Mouse (Mus musculus) neural tube, postnatal 0 days (tissue): Measurements from ENCODE around the gene Fcna. TPM values are rescaled to one million over a fixed set of nuclear protein-coding genes. Genes with fewer than 3 reads are reported as not detected.

Experiments
- polyA plus RNA-seq: library from polyadenylated mRNA; unstranded; fragments of >200 nt; fragmentation: Nextera tagmentation; extraction: Ambion mirVana; gene quantifications from 2 replicates; pipeline ENCODE4 v1.2.1, GENCODE M21; 2015

The Fcna gene
- 13.4 and 13.6 TPM in 2 replicates for polyA plus RNA-seq

DNA sequence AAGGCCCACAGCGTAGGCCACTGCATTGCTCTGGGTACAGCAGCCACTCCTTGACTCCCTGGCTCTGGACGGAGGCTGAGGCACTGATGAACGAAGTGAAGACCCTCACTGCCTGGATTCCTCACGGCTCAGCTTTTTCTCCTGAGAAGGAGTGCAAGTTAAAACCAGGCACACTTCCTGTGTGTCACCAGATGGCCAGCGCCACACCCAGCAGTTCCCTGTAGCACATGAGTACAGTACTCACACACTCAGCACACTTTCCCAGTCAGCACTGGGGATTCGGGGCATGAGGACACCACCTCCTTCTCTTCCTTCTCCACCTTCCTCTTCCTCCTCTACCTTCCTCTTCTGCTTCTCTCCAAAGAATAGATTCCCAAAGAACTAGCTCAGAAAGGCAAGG, at the start of gene Fcna:
Gene Fcna, minus strand, starts transcription at position 220 of the 400 bp plus-strand sequence.

DNA sequence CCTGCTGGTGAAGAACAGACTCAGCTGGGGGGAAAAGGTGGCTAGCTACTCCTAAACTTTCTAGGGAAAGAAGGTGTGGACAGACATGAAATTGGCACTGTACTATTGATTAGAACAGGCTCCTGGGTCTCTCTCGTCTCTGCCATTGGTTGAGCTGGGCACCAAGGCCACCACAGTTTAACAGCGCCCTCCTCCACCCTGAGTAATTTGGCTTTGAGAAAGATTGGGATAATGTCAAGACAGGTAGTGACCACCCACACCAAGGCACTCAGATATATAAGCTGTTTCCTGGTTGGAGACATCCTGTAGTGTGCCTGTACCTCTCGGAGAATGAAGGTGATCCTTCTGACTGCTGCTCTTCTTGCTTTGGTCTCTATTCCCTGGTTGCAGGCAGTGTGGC, 48.7 kb upstream of the Fcna start, which contains the start of gene Lcn6:
Gene Lcn6, plus strand, starts transcription at position 301 of the 400 bp plus-strand sequence.

DNA sequence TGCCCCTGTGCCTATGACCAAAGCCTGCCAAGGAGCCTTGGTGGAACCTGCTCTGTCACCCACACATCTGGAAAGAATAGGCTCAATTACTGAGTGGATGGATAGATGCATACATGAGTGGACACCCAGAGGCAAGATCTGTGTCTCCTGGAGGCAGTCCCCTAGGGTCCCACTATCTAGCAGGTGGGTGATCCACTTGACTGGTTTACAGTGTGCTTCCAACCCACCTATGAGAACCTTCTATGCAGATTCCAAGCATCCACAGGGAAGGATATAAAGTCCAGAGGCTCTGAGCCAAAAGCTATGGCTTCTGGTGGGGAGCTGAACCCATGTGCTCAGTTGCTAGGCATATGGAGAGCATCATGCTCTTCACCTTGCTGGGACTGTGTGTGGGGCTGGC, 29.8 kb upstream of the Fcna start, which contains the start of gene Lcn5:
Gene Lcn5, plus strand, starts transcription at position 301 of the 400 bp plus-strand sequence.

DNA sequence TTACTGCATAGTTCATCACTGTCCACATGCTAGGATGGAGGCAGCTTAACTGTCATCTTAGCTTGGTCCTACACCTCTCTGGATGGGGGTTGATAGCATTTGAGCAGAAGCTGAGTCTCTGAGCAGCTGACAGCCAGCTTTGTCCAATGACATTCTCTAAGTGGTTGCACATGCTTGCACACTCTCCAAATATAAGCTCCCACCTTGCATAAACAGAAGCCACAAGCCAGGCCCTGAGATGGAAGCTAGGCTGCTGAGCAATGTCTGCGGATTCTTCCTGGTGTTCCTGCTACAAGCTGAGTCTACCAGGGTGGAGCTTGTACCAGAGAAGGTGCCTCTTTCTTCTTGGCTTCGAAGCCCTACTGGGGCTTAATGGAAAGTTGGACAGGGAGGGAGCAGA, 25.1 kb upstream of the Fcna start, which contains the start of gene Lcn8:
Gene Lcn8, plus strand, starts transcription at position 219 of the 400 bp plus-strand sequence.

DNA sequence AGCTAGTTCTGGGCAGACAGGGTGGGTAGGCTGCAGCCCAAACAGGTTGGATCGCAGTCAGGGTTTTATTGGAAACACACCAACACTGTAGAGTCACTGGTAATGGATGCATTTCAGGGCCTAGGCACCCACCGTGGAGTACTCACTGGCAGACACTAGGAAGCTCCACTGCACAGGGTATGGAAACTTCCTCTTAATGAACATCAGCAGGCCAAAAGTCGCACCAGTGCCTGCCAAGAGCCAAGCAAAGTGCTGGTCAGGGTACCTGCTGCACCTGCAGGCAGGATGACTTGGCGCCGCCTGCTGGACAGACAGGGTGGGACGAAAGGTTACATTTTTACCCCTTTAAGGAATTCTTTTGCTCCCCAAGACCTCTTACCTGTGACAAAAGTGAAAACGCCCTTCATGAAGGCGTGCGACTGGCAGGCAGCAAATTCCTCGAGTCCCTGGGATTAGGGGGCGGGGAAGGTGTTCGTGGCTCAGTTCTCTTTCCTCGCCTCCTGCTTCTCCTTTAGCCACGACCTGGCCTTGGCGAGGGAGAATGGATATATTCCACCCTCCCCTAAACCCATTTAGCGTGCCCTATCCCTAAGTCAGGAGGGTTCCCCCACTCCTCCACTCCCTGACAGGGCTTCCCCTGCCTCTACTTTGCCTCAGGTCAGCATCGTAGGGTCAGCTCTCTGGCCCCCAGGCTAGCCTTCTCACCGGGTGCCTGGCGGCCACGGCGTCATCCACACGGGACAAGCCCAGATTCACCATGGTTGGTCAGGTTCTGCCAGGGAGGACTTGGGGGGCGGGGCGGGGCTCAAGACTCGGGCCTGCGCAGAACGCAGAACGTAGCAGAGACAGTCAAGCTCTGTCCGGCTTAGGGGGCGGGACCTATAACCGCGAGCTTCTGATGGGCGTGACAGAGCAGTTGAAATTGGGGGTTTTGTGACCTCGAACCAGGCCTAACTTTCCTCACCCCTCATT, 6.3 kb downstream of the Fcna start, which contains the start of gene Tmem141:
Gene Tmem141, minus strand, starts transcription at position 777 of the 972 bp plus-strand sequence.

DNA sequence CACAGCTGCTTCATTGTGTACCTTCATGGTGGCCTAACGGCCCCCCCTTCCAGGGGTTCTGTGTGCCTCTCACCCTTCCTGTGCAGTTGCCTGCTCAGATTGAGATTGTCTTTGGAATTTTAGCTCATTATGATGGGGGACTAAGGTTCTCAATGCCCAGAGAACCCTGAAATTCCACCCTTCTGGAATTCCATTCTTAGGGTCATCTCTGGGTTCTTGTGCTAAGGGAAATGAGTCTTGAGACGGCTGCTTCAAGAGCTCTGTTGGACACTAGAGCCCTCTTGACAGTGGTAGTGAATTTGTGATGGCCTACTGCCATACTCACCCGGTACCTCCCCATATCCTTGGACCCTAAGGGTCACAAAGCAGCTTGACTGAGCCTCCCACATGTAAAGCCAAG, 10.3 kb downstream of the Fcna start, which contains the start of gene Ccdc183:
Gene Ccdc183, minus strand, starts transcription at position 101 of the 400 bp plus-strand sequence.

GRCm38 (mm10) chr2:25607761-25608622, 19.8 kb downstream of the Fcna start, which contains the start of gene Rabl6:
Rabl6 (minus strand) TSS chr2:25608521.

GRCm38 (mm10) chr2:25581294-25581864, 46.5 kb downstream of the Fcna start, which contains the start of gene Ajm1:
Ajm1 (minus strand) TSS chr2:25581757.

Other genes with a start within 250 kb of the Fcna start
- 15.6 and 17.4 TPM in 2 replicates for gene Entpd2, start 232.2 kb downstream of the Fcna start, polyA plus RNA-seq
- gene Npdc1, start 228.7 kb downstream of the Fcna start, polyA plus RNA-seq: 405 and 457 TPM in 2 replicates
- 0.30 and 0.41 TPM in 2 replicates for gene Fut7, start 204.8 kb downstream of the Fcna start, polyA plus RNA-seq
- gene Abca2, start 199.3 kb downstream of the Fcna start, polyA plus RNA-seq: 11.5 and 17.0 TPM in 2 replicates
- gene Clic3, start 171.2 kb downstream of the Fcna start, polyA plus RNA-seq: 1.3 and 1.8 TPM in 2 replicates
- gene Paxx, start 166.9 kb downstream of the Fcna start, polyA plus RNA-seq: 131 and 140 TPM in 2 replicates
- gene Ptgds, start 158.0 kb downstream of the Fcna start, polyA plus RNA-seq: 1,109 and 2,669 TPM in 2 replicates
- not detected in 2 replicates for gene Lcn12, start 134.1 kb downstream of the Fcna start, polyA plus RNA-seq
- 103 and 115 TPM in 2 replicates for gene Fbxw5, start 127.3 kb downstream of the Fcna start, polyA plus RNA-seq
- gene C8g, start 126.3 kb downstream of the Fcna start, polyA plus RNA-seq: 6.2 TPM in 2 replicates
- 11.9 and 12.1 TPM in 2 replicates for gene Traf2, start 81.1 kb downstream of the Fcna start, polyA plus RNA-seq
- 403 and 421 TPM in 2 replicates for gene Edf1, start 70.2 kb downstream of the Fcna start, polyA plus RNA-seq
- 1.0 and 3.1 TPM in 2 replicates for gene Mamdc4, start 53.2 kb downstream of the Fcna start, polyA plus RNA-seq
- 251 and 258 TPM in 2 replicates for gene Phpt1, start 52.8 kb downstream of the Fcna start, polyA plus RNA-seq
- 20.4 and 21.5 TPM in 2 replicates for gene Ajm1, start 46.3 kb downstream of the Fcna start, polyA plus RNA-seq
- gene Rabl6, start 19.5 kb downstream of the Fcna start, polyA plus RNA-seq: 56.5 and 61.3 TPM in 2 replicates
- 0.45 and 0.50 TPM in 2 replicates for gene Ccdc183, start 10.4 kb downstream of the Fcna start, polyA plus RNA-seq
- gene Tmem141, start 6.0 kb downstream of the Fcna start, polyA plus RNA-seq: 63.4 and 65.7 TPM in 2 replicates
- not detected in 2 replicates for gene Lcn8, start 25.1 kb upstream of the Fcna start, polyA plus RNA-seq
- not detected in 2 replicates for gene Lcn5, start 29.9 kb upstream of the Fcna start, polyA plus RNA-seq
- gene Lcn6, start 48.8 kb upstream of the Fcna start, polyA plus RNA-seq: not detected in 2 replicates
- gene Lcn10, start 54.7 kb upstream of the Fcna start, polyA plus RNA-seq: not detected in 2 replicates
- not detected in 2 replicates for gene Obp2a, start 72.0 kb upstream of the Fcna start, polyA plus RNA-seq
- gene Bmyc, start 78.7 kb upstream of the Fcna start, polyA plus RNA-seq: 259 and 263 TPM in 2 replicates
- not detected in 2 replicates for gene Obp2b, start 109.0 kb upstream of the Fcna start, polyA plus RNA-seq
- gene Lcn3, start 137.5 kb upstream of the Fcna start, polyA plus RNA-seq: not detected in 2 replicates
- gene Lcn11, start 149.0 kb upstream of the Fcna start, polyA plus RNA-seq: not detected in 2 replicates
- not detected in 2 replicates for gene Gm13539, start 154.2 kb upstream of the Fcna start, polyA plus RNA-seq
- not detected in 2 replicates for gene Glt6d1, start 187.8 kb upstream of the Fcna start, polyA plus RNA-seq
- not detected in 2 replicates for gene Lcn9, start 195.1 kb upstream of the Fcna start, polyA plus RNA-seq
- not detected in 2 replicates for gene Sohlh1, start 219.2 kb upstream of the Fcna start, polyA plus RNA-seq
- gene Kcnt1, start 235.7 kb upstream of the Fcna start, polyA plus RNA-seq: 32.2 and 34.0 TPM in 2 replicates